Mouse (Mus musculus) stomach, postnatal 0 days (tissue): ENCODE measurements at regions not wholly inside any gene's neighbourhood (a gene's known extent, or its start where the extent isn't known, plus 50 kb on each side); places are given as distances from the start of the nearest gene placed in this dataset.

Experiments
- ATAC-seq: fragments of 200-750 bp; cut with Nextera tagmentation; 2 replicates; pipeline ENCODE4 v1.8.0; 2017; ENCODE audit not compliant: low FRiP score, low TSS enrichment
- DNase-seq: peaks from one replicate; pipeline ENCODE4 v3.0.0-alpha.2; 2016; ENCODE audit warnings: low spot score
- H3K27ac ChIP-seq: fragments of 300-500 bp; sonication (generic); replicated peaks from 2 replicates; pipeline ENCODE4 v1.5.1; 2014; ENCODE audit warnings: mild to moderate bottlenecking, control low read depth
- H3K27me3 ChIP-seq: fragments of 300-500 bp; sonication (generic); 2 replicates; pipeline ENCODE4 v1.6.1; 2014; ENCODE audit warnings: low read length; ENCODE audit not compliant: control insufficient read depth, insufficient read depth
- H3K36me3 ChIP-seq: fragments of 300-500 bp; sonication (generic); 2 replicates; pipeline ENCODE4 v1.6.1; 2014; ENCODE audit warnings: low read length, mixed read lengths; ENCODE audit not compliant: control insufficient read depth, insufficient read depth
- H3K4me1 ChIP-seq: fragments of 300-500 bp; sonication (generic); replicated peaks from 2 replicates; pipeline ENCODE4 v1.6.1; 2014; ENCODE audit warnings: antibody characterized with exemption; ENCODE audit not compliant: control insufficient read depth, insufficient read depth
- H3K4me2 ChIP-seq: fragments of 300-500 bp; sonication (generic); replicated peaks from 2 replicates; pipeline ENCODE4 v1.6.1; 2014; ENCODE audit warnings: low read depth, mild to moderate bottlenecking, control low read depth, moderate library complexity
- H3K4me3 ChIP-seq: fragments of 300-500 bp; sonication (generic); 2 replicates; pipeline ENCODE4 v1.5.1; 2014; ENCODE audit warnings: low read depth, low read length, control low read depth
- H3K9ac ChIP-seq: fragments of 300-500 bp; sonication (generic); 2 replicates; pipeline ENCODE4 v1.6.1; 2014; ENCODE audit warnings: mild to moderate bottlenecking, low read length, control low read depth, mixed read lengths
- H3K9me3 ChIP-seq: fragments of 300-500 bp; sonication (generic); 2 replicates; pipeline ENCODE4 v1.6.1; 2016; ENCODE audit warnings: low read length; ENCODE audit not compliant: control insufficient read depth
- CTCF ChIP-seq: IDR thresholded peaks from 2 replicates; pipeline ENCODE4 v1.5.1; 2016; ENCODE audit warnings: antibody characterized with exemption, low read depth, mild to moderate bottlenecking, moderate library complexity
- EP300 ChIP-seq: optimal IDR thresholded peaks from 2 replicates; pipeline ENCODE3; 2016; ENCODE audit warnings: antibody characterized with exemption
- WGBS: fragments of 180-500 bp; shearing (Covaris S2); extraction: QIAGEN DNeasy Blood & Tissue Kit; methylation state at CpG from one replicate; pipeline ENCODE4 v1.1.7; 2014; 5-methylcytosine and 5-hydroxymethylcytosine counted together

DNA sequence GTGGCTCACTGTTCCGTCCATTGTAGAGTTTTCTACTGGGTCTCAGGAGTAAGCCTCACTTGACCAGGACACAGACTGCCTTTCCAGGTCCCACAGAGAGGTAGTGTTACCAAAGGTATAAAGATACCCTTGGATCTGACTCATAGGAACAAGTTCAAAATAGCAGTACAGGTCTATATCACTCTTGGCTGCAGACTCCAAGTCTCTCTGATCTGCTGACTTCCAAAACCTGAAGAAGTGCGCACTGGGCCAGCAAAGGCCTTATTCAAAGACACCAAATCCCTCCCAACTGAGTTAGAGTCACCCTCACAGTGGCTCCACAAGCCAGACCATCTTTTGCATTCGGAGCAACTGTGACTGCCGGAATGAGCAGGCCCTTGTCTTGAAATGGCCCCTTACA, 391.9 kb downstream of the Lpin1 start:
- Histone ChIP-seq H3K4me3 (no peak overlapping the region), H3K9ac (no peak overlapping the region), H3K4me1 (no peaks in the 10 kb centered on the region), H3K9me3 (no peaks in the 10 kb centered on the region), H3K36me3 (no peaks in the 10 kb centered on the region), H3K4me2 (no peak overlapping the region), H3K27ac (no peak overlapping the region), H3K27me3 (no peaks in the 10 kb centered on the region)
- TF ChIP-seq EP300 = no peak
- TF ChIP-seq CTCF = no peak
- DNase-seq = no peak
- 89% methylated on average over 4 of the region's 4 CpGs for WGBS
- ATAC-seq = no peak

DNA sequence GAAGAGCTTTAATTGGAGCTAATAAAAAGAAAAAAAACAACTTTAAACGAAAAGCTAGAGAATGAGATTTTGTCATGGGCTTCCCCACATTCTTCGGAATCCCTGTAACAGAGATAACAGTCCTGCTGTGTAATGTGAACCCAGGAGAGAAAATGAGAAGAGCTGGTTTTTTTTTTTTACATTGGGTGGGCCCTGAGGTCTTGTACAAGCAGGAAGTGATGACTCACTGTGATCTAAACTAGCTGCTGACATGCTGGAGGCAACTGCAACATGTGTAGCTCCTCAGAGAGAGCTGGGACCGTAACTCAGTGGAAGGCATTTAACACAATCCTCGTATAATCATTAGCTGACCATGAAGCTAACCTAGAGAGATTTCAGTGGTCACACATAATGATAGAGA, 393.8 kb upstream of the Trib2 start:
- ATAC-seq (no peak), DNase-seq (no peak)
- H3K36me3 ChIP-seq = no peaks in the 10 kb centered on the region
- 33% methylated on average over 4 of the region's 4 CpGs for WGBS
- no peak overlapping the region for H3K9ac ChIP-seq
- H3K27me3 ChIP-seq = no peaks in the 10 kb centered on the region
- H3K4me3 ChIP-seq = no peak overlapping the region
- H3K27ac ChIP-seq = no peak overlapping the region
- H3K4me2 ChIP-seq = no peak overlapping the region
- no peaks in the 10 kb centered on the region for H3K9me3 ChIP-seq
- no peaks in the 10 kb centered on the region for H3K4me1 ChIP-seq
- TF ChIP-seq CTCF (no peak), EP300 (no peak)

DNA sequence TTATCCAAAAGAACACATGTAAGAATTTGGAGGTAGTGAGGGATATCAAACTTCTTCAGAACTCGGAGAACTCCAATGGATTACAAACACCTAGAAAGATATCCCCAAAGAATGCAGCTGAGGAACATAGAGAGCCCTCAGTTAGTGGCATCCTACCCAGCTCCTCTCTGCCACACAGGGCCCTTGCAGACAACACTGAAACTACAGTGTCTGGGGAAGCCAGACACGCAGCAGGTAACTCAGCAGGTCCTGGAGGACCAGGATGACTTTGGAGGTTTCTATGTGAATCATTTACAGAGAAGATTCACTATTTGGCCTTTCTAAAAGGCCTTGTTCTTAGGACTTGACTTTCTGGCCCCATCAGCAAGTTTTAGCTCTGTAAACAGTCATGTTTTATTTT, 393.4 kb upstream of the Trib2 start:
- Histone ChIP-seq H3K36me3 (no peaks in the 10 kb centered on the region), H3K9ac (no peak overlapping the region), H3K27me3 (no peaks in the 10 kb centered on the region), H3K27ac (no peak overlapping the region), H3K4me2 (no peak overlapping the region), H3K4me3 (no peak overlapping the region), H3K4me1 (no peaks in the 10 kb centered on the region), H3K9me3 (no peaks in the 10 kb centered on the region)
- TF ChIP-seq CTCF (no peak), EP300 (no peak)
- DNase-seq = no peak
- ATAC-seq = no peak
- 60% methylated on average over 2 of the region's 2 CpGs for WGBS

- Histone ChIP-seq H3K9me3 (no peaks in the 10 kb centered on the region), H3K4me2 (no peak overlapping the region), H3K4me3 (no peak overlapping the region), H3K27ac (no peak overlapping the region), H3K36me3 (no peaks in the 10 kb centered on the region), H3K9ac (no peak overlapping the region), H3K4me1 (no peaks in the 10 kb centered on the region), H3K27me3 (no peaks in the 10 kb centered on the region)
- 74% methylated on average over 4 of the region's 4 CpGs for WGBS
- TF ChIP-seq EP300 (no peak), CTCF (no peak)
- ATAC-seq = no peak
- no peak for DNase-seq
These were observed 388.2 kb upstream of the Trib2 start for GRCm38 (mm10) chr12:16204941-16205340.

DNA sequence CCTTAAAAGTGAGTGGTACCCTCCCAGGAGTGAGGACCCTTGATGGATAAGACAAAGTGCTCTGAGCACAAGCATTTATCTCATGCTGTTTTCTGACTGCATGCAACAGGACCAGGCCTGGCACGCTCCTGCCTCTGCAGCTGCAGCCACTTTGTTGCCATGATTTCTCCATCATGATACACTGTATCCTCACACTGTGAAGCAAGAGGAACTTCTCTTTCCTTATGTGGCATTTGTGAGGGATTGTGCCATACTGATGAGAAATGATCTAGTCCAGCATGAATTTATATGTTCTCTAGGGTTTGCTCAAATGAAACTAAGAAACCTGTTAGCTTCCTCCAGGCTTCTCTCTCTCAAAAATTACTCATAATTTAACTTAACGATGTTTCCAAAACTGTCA, 380.2 kb upstream of the Trib2 start:
- H3K4me2 ChIP-seq = no peak overlapping the region
- no peaks in the 10 kb centered on the region for H3K4me1 ChIP-seq
- no peaks in the 10 kb centered on the region for H3K9me3 ChIP-seq
- DNase-seq (no peak), ATAC-seq (no peak)
- H3K9ac ChIP-seq = no peak overlapping the region
- no peaks in the 10 kb centered on the region for H3K27me3 ChIP-seq
- WGBS = 90% methylated on average over 2 of the region's 2 CpGs
- H3K4me3 ChIP-seq = no peak overlapping the region
- H3K36me3 ChIP-seq = no peaks in the 10 kb centered on the region
- TF ChIP-seq CTCF = no peak
- no peak for TF ChIP-seq EP300
- H3K27ac ChIP-seq = no peak overlapping the region

GRCm38 (mm10) chr12:16191803-16192389, 375.2 kb upstream of the Trib2 start:
- H3K9me3 ChIP-seq = no peaks in the 10 kb centered on the region
- WGBS = 55% methylated on average over 3 of the region's 3 CpGs
- no peak overlapping the region for H3K27ac ChIP-seq
- H3K9ac ChIP-seq = no peak overlapping the region
- ATAC-seq = no peak
- DNase-seq = no peak
- no peaks in the 10 kb centered on the region for H3K27me3 ChIP-seq
- no peak overlapping the region for H3K4me3 ChIP-seq
- no peak overlapping the region for H3K4me2 ChIP-seq
- H3K4me1 ChIP-seq = no peaks in the 10 kb centered on the region
- H3K36me3 ChIP-seq = no peaks in the 10 kb centered on the region
- TF ChIP-seq EP300 = no peak
- no peak for TF ChIP-seq CTCF
